Mouse (Mus musculus) mature B cell (primary cell): ENCODE results near the gene 2310030G06Rik.

Experiments
- in situ Hi-C: fragments of 300-500 bp; cut with MboI; formaldehyde crosslinking; loops from 2 replicates; pipeline ENCODE4 v1.14.3; 2019

The 2310030G06Rik gene

DNA sequence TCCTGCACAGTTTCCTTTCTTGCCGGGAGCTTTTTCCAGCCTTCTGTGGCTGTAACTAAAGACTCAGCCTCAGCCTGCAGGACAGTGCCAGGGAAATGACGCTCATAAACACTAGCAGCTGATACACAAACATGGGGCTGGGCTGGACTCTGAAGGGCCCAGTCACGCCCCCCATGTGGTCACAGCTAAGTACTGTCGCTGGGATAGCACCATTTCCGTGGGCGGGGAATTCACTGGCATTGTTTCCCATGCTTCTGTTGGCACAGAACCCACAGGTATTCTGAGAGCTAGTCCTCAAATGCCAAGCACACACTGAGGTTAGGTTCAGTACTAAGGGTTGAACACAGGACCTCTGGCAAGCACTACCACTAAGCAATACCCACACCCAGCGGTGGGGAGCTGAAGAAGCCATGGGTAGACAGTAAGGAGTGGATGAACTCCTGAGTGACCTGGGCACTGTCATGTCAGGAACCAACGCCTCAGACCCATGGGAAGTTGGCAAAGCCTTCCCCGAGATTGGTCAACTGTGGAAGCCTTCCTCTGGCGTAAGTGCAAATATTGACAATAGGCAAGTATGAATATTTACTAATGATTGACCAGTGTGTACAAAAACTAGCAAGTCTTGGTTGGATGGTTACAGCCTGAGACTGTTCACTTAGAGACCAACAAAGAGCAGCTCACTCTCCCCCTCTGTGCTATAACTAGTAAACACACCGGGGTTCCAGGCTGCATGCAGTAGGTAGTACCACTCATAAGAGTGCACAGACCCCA lies 45.2 kb downstream of the 2310030G06Rik start:
- in situ Hi-C loops, result no loop called here

DNA sequence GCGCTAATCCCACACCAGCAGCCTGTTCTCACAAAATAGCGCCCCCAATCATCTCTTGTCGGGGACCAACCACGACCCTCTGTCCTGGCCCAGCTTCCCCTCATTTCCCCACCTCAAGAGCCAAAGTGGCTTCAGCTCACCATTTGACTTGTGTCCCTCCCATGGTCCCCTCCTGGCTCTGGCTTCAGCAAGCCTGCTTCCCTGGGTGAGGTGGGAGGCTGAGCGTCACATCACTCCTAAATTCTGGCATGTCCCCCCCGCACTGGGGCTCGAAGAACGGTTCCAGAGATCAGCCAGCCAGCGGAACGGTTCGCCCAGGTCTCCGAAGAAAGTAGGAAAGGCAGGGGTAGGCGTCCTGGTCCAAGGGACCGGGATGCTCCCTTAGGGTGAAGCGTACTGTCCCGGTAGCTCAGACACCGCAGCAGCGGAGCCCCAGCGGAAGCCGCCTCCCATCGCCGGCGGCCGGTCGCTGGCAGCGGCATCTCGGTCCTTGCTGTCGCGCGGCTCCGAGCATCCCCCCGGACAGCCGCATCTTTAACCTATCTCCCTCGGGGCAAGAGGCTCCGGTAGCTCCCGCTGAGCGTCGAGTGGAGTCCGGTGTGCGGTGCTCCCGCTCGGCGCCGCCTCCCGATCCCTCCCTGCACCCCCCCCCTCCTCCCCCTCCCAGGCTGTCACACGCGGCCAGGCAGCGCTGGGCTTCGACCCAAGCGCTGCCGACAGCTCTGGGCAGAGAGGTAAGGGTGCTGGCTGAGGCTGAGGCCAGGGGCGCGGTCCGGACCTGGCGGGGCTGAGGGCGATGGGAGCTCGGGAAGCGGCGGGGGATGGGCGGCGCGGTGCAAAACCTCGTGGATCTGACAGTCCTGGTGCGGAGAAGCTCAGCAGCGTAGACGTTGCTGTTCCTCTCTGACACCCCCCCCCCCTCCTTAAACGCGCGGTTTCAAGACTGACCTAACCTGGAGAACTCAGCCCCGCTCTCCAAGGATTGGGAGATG lies 47.6 kb downstream of the 2310030G06Rik start:
- in situ Hi-C loops, result no loop called here

DNA sequence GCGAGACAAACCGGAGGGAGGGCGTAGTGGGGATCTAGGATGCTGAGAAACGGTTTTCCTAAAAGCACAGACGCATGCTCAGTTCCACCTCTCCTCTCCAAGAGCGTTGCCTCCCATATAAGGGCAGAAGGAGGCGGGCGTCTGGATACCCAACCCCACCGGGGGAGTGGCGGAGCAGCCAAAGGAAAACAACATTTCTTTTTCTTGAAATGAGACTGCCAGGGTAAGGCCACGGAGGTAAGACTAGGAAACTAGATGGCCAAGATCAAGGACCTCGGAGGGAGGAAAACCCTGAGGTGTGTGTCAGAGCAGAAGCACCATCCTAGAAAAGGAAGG lies 48.7 kb downstream of the 2310030G06Rik start:
- in situ Hi-C loops, result no loop called here

DNA sequence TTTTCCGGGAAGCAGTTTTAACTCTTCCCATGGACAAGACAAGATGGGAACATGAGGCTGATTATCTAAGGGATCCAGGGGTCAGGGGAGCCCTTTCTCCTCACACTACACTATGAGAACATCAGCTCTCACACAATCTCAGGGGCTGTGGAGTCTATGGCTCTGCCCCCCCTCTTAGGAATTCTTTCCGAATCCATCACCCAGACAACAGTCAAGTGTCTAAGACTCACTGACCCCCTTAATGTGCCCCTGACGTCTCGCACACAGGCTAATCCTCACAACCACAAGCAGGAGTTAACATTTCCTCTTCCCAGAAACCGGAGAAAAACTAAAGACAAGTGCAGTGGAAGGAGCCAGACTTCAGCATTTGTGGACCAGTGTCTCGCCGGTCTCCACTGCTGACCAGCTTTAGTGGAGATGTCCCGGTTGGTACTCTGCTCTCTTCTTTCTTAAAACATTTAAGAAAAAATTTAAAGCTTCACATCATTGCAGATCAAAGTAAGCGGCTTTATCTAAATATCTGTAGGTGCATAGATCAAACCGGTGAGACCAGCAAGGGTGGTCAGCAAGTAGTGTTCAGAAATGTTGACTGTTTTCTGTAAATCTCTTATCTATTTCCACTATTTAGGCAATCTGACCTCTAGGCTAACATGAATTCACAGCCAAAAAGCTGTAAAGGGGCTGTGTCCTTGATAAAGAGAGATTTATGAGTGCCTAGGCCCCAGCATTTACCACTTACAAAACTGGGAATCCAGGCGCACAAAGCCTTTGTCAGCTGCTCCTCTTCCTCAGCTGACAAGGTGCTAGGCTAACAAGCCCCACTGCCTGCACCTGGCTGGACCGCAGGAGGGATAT lies 49.3 kb downstream of the 2310030G06Rik start:
- in situ Hi-C loops, result no loop called here

DNA sequence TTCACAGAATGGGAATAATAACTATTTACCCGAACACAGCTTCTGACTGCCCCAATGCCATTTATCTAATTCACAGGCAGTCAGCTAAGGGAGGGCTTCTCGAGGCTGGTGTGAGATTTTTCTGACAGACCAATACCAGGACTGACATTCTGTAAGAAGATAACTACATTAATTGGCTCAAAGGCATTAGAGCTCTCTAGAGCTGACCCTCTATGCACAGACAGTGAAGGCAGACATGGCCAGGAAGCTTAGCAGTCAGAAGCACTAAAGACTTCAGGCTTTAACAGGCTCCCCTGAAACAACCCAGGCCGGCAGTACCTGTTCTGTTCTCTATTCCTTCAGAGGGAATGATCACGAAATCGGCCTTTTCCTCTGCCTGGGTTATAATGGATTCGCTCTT lies 51.2 kb downstream of the 2310030G06Rik start:
- in situ Hi-C loops, result no loop called here

DNA sequence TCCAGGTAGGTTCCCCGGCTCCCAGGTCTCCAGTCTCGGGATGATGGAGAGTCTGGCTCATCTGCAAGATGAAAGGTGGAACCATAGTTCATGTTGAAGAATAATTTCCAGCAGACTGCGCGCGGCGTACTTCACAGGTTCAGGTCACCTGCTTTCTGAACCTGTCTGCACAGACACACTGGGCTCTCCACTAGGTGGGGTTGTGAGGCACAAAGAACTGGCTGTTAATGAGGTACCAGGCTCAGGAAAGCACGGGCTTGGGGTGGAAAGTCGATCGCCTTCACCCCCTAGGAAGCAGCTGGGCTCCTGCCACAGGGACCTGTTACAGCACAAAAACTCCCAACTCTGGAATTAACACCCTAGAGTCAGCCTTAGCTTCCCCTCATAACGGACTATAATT lies 52.7 kb downstream of the 2310030G06Rik start:
- in situ Hi-C loops, result no loop called here

DNA sequence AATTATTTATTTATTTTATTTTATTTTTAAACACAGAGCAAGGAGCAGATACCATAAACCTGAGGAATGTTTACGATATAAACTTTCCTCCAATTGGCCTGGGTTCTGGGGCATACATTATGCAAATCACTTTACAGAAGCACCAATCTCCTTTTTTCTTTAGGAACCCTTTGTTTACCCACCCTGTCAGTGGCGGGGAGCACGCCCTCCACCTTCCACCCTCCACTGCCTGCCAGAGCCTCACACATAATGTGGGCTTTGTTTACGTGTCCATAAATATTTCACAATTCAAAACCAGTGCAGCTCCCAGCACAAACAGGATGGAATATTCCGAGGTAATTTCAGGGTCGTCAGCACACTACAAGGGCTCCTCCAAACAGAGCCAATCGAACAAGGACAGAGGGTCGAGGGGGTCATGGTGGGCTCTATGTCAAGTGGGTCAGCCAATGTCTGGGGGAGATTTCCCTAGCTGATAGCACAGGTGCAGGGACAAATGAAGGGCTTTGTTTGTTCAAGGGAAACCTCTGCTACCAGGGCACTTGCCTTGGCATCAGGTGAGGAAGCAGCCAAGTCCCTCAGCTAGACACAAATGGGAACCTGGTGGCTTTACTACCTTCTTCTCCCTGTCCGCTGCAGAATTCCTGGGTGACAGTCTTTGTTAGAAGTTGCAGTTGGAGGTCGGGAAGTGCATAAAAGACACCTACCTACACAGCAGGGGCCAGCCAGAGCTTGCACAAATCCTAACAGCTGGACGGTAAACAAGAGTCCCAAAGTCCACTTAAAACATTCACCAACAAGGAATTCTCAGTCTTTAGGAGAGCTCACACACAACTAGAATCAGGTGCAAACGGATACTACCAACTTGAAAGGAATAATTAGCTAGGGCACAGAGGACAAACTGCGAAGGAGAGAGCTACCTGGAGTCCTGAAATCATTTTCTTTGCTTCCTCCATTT lies 53.4 kb downstream of the 2310030G06Rik start:
- in situ Hi-C loops, result no loop called here
